In genomic region chr6:119584061-119584460, GRCm38 (mm10) we compare ENCODE assay signal across 22 mouse cellular contexts. TPM values are rescaled to one million over a fixed set of nuclear protein-coding genes. Genes with fewer than 3 reads are reported as not detected.
A peak's percentile ranks its signal among the peaks of the same experiment; 100 is the strongest.
DNase-seq lines count a peak whose midpoint lies in the region; ATAC-seq and TF ChIP-seq lines count a peak whose summit lies in the region.
"Had no signal": no experiment of that assay in that cellular context is flagged by ENCODE, and none has a peak within 500 bp of the region (broad histone marks: within the 10 kb centered on the region; RNA-seq: fewer than 3 reads in every experiment).

No protein-coding gene starts in this region.

- no peak overlapping the region for H3K9ac ChIP-seq in kidney, embryonic 16.5 days (replicated peaks; ENCODE audit: low read length)
- H3K9ac ChIP-seq in lung, embryonic 15.5 days, result no peak overlapping the region
- H3K9ac ChIP-seq: embryonic facial prominence, embryonic 12.5 days; forebrain, embryonic 12.5 days; hindbrain, embryonic 12.5 days had no signal

- no peak overlapping the region for H3K4me3 ChIP-seq in kidney, adult 2 months (ENCODE audit: insufficient read depth, low read depth, low read length)
- no peak overlapping the region for H3K4me3 ChIP-seq in kidney, embryonic 16.5 days (ENCODE audit: low read length)
- H3K4me3 ChIP-seq in lung, embryonic 15.5 days, result no peak overlapping the region
- H3K4me3 ChIP-seq in limb, embryonic 10.5 days, result no peak overlapping the region
- H3K4me3 ChIP-seq: embryonic facial prominence, embryonic 12.5 days; forebrain, embryonic 12.5 days; heart, embryonic 10.5 days; hindbrain, embryonic 12.5 days had no signal

- no peaks in the 10 kb centered on the region for H3K27me3 ChIP-seq in kidney, adult 2 months (replicated peaks; ENCODE audit: control insufficient read depth, insufficient read depth, low read length)
- no peaks in the 10 kb centered on the region for H3K27me3 ChIP-seq in kidney, embryonic 16.5 days (ENCODE audit: insufficient read depth, low read length)
- no peaks in the 10 kb centered on the region for H3K27me3 ChIP-seq in lung, embryonic 15.5 days
- no peaks in the 10 kb centered on the region for H3K27me3 ChIP-seq in limb, embryonic 10.5 days (ENCODE audit: low read depth, poor library complexity, severe bottlenecking)
- H3K27me3 ChIP-seq: CH12.LX; embryonic facial prominence, embryonic 12.5 days; forebrain, embryonic 12.5 days; hindbrain, embryonic 12.5 days had no signal

- 0 out of 2 replicates have a peak, but pooled peaks cover 4% of the 10 kb centered on the region for H3K4me1 ChIP-seq in kidney, adult 2 months (ENCODE audit: control insufficient read depth, insufficient read depth, low read length)
- H3K4me1 ChIP-seq in kidney, embryonic 16.5 days (ENCODE audit: insufficient read depth, low read length), result peaks cover 28% of the 10 kb centered on the region
- H3K4me1 ChIP-seq in lung, embryonic 15.5 days, result peaks cover 26% of the 10 kb centered on the region
- peaks cover 47% of the 10 kb centered on the region for H3K4me1 ChIP-seq in limb, embryonic 10.5 days

- 40% methylated on average over 1 of the region's 1 CpGs for WGBS in kidney, adult 2 months
- WGBS in kidney, embryonic 16.5 days, result 12% methylated on average over 1 of the region's 1 CpGs
- WGBS in lung, embryonic 15.5 days, result 48% methylated on average over 1 of the region's 1 CpGs
- 30% methylated on average over 1 of the region's 1 CpGs for WGBS in limb, embryonic 10.5 days

- H3K9me3 ChIP-seq in kidney, embryonic 16.5 days (ENCODE audit: low read length), result no peaks in the 10 kb centered on the region
- no peaks in the 10 kb centered on the region for H3K9me3 ChIP-seq in lung, embryonic 15.5 days
- no peaks in the 10 kb centered on the region for H3K9me3 ChIP-seq in limb, embryonic 10.5 days (replicated peaks)
- H3K9me3 ChIP-seq: embryonic facial prominence, embryonic 12.5 days; forebrain, embryonic 12.5 days; heart, embryonic 10.5 days; hindbrain, embryonic 12.5 days had no signal

- no peak for TF ChIP-seq POLR2A in kidney, adult 2 months (IDR thresholded peaks at IDR 0.05; ENCODE audit: low read depth, low read length)

- H3K36me3 ChIP-seq in kidney, adult 2 months (ENCODE audit: control insufficient read depth, insufficient read depth, low read length), result no peaks in the 10 kb centered on the region
- no peaks in the 10 kb centered on the region for H3K36me3 ChIP-seq in kidney, embryonic 16.5 days (ENCODE audit: insufficient read depth, low read length)
- H3K36me3 ChIP-seq in lung, embryonic 15.5 days, result no peaks in the 10 kb centered on the region
- H3K36me3 ChIP-seq in limb, embryonic 10.5 days, result no peaks in the 10 kb centered on the region
- H3K36me3 ChIP-seq: embryonic facial prominence, embryonic 12.5 days; forebrain, embryonic 12.5 days; heart, embryonic 10.5 days had no signal

- H3K27ac ChIP-seq in kidney, adult 2 months (ENCODE audit: insufficient read depth, low read depth, low read length), result no peak overlapping the region
- H3K27ac ChIP-seq in kidney, embryonic 16.5 days (ENCODE audit: low read length), result no peak overlapping the region
- peak overlapping the region; percentile 27 for H3K27ac ChIP-seq in lung, embryonic 15.5 days
- H3K27ac ChIP-seq in limb, embryonic 10.5 days, result 0 out of 2 replicates have a peak overlapping the region, but pooled peaks have one; percentile 21
- H3K27ac ChIP-seq: embryonic facial prominence, embryonic 12.5 days; forebrain, embryonic 12.5 days; hindbrain, embryonic 12.5 days had no signal

- TF ChIP-seq CTCF in kidney, adult 2 months (conservative IDR thresholded peaks at IDR 0.05; ENCODE audit: insufficient read depth, insufficient read length, low read depth, low read length), result no peak

- H3K4me2 ChIP-seq in kidney, embryonic 16.5 days (replicated peaks; ENCODE audit: low read depth, low read length), result no peak overlapping the region
- no peak overlapping the region for H3K4me2 ChIP-seq in lung, embryonic 15.5 days
- H3K4me2 ChIP-seq: embryonic facial prominence, embryonic 12.5 days; forebrain, embryonic 12.5 days; hindbrain, embryonic 12.5 days had no signal

- peak; percentile 45 for DNase-seq in kidney, adult 2 months
- no peak for DNase-seq in kidney, adult 18-20 months
- peak; percentile 61 for DNase-seq in kidney, postnatal 14 days
- no peak for DNase-seq in lung, postnatal 36 days
- DNase-seq in limb, embryonic 10.5 days (ENCODE audit: low spot score), result no peak
- DNase-seq: adrenal gland, adult 2 months; adrenal gland, postnatal 25 days; cerebellum, adult 18-20 months; cerebellum, adult 9-11 months; cerebellum, postnatal 36 days; gastrocnemius, postnatal 10 days; heart, adult 18-20 months; heart, postnatal 10 days; heart, postnatal 4 days had no signal

- ATAC-seq in kidney, embryonic 16.5 days (ENCODE audit: low FRiP score, low TSS enrichment), result no peak
- no peak for ATAC-seq in lung, embryonic 15.5 days (ENCODE audit: borderline replicate concordance, extremely low read depth, low FRiP score, low TSS enrichment)
- ATAC-seq: forebrain, embryonic 16.5 days had no signal

RNA-seq across cellular contexts. Expression of gene Wnt5b, which starts 39.9 kb away (rescaled TPM):
- 6.2 and 6.6 TPM in 2 replicates for polyA plus RNA-seq in kidney, adult 2 months (2012; rRNA removed)
- 9.6 and 10.1 TPM in 2 replicates for polyA plus RNA-seq in kidney, embryonic 16.5 days (2015; fragmentation: Nextera tagmentation; extraction: Ambion mirVana)
- polyA plus RNA-seq in lung, embryonic 15.5 days (2015; fragmentation: Nextera tagmentation; extraction: Ambion mirVana), result 7.7 and 8.2 TPM in 2 replicates
- 17.6 and 18.5 TPM in 2 replicates for polyA plus RNA-seq in limb, embryonic 10.5 days (2016; fragmentation: Nextera tagmentation; extraction: Ambion mirVana)

Comparison
In these comparisons a context has a peak if more than half of its experiments do, and no peak if none do; other contexts are left out.
1. DNase-seq: peak in kidney, adult 2 months (single experiment) and kidney, postnatal 14 days (single experiment); none in kidney, adult 18-20 months (single experiment), lung, postnatal 36 days (single experiment) and limb, embryonic 10.5 days (single experiment).
2. H3K27ac ChIP-seq: peak in lung, embryonic 15.5 days (single experiment) and limb, embryonic 10.5 days (single experiment); none in kidney, adult 2 months (single experiment) and kidney, embryonic 16.5 days (single experiment).